Mouse (Mus musculus): Measurements from ENCODE around the gene Ndn.

The Ndn gene

GRCm38 (mm10) chr7:62346269-62346668 lies at the start of gene Ndn:
Gene Ndn (plus strand): TSS chr7:62346569.
- no peak for DNase-seq (ENCODE audit: extremely low read depth, low read depth, low spot score)

GRCm38 (mm10) chr7:62302451-62302850 lies 43.9 kb upstream of the Ndn start:
- no peak for DNase-seq (ENCODE audit: extremely low read depth, low read depth, low spot score)

GRCm38 (mm10) chr7:62306896-62307614 lies 39.3 kb upstream of the Ndn start:
- DNase-seq (ENCODE audit: extremely low read depth, low read depth, low spot score): no peak

- no peak for DNase-seq (ENCODE audit: extremely low read depth, low read depth, low spot score)
Measured at GRCm38 (mm10) chr7:62316793-62317192, 29.6 kb upstream of the Ndn start.

- no peak for DNase-seq (ENCODE audit: extremely low read depth, low read depth, low spot score)
Measured at GRCm38 (mm10) chr7:62345411-62345810, 958 bp upstream of the Ndn start.

GRCm38 (mm10) chr7:62348106-62348803 lies 1.9 kb downstream of the Ndn start:
- no peak for DNase-seq (ENCODE audit: extremely low read depth, low read depth, low spot score)

- DNase-seq (ENCODE audit: extremely low read depth, low read depth, low spot score): no peak
Measured at GRCm38 (mm10) chr7:62348804-62349190, 2.4 kb downstream of the Ndn start.

GRCm38 (mm10) chr7:62351266-62351665 lies 4.9 kb downstream of the Ndn start:
- no peak for DNase-seq (ENCODE audit: extremely low read depth, low read depth, low spot score)

- DNase-seq (ENCODE audit: extremely low read depth, low read depth, low spot score): no peak
Measured at GRCm38 (mm10) chr7:62365039-62365636, 18.8 kb downstream of the Ndn start.

- no peak for DNase-seq (ENCODE audit: extremely low read depth, low read depth, low spot score)
Measured at GRCm38 (mm10) chr7:62366730-62367129, 20.4 kb downstream of the Ndn start.

GRCm38 (mm10) chr7:62375658-62376057 lies 29.3 kb downstream of the Ndn start:
- DNase-seq (ENCODE audit: extremely low read depth, low read depth, low spot score): no peak

- DNase-seq (ENCODE audit: extremely low read depth, low read depth, low spot score): no peak
Measured at GRCm38 (mm10) chr7:62376510-62377304, 30.3 kb downstream of the Ndn start, which contains the start of gene Magel2. Gene Magel2 (plus strand): TSS chr7:62377010.

GRCm38 (mm10) chr7:62377313-62377712 lies 30.9 kb downstream of the Ndn start:
- no peak for DNase-seq (ENCODE audit: extremely low read depth, low read depth, low spot score)

GRCm38 (mm10) chr7:62378529-62378928 lies 32.2 kb downstream of the Ndn start:
- DNase-seq (ENCODE audit: extremely low read depth, low read depth, low spot score): no peak

- DNase-seq (ENCODE audit: extremely low read depth, low read depth, low spot score): no peak
Measured at GRCm38 (mm10) chr7:62382391-62382790, 36.0 kb downstream of the Ndn start.

- no peak for DNase-seq (ENCODE audit: extremely low read depth, low read depth, low spot score)
Measured at GRCm38 (mm10) chr7:62388291-62388690, 41.9 kb downstream of the Ndn start.

- no peak for DNase-seq (ENCODE audit: extremely low read depth, low read depth, low spot score)
Measured at GRCm38 (mm10) chr7:62392202-62392601, 45.8 kb downstream of the Ndn start.

All from fat pad, adult 2 months (tissue).